Mouse (Mus musculus): ENCODE results near the gene Ugt1a8. TPM values are rescaled to one million over a fixed set of nuclear protein-coding genes. Genes with fewer than 3 reads are reported as not detected.

Ugt1a8 gene
- total and polyA plus RNA-seq, 3 experiments, result not detected

DNA sequence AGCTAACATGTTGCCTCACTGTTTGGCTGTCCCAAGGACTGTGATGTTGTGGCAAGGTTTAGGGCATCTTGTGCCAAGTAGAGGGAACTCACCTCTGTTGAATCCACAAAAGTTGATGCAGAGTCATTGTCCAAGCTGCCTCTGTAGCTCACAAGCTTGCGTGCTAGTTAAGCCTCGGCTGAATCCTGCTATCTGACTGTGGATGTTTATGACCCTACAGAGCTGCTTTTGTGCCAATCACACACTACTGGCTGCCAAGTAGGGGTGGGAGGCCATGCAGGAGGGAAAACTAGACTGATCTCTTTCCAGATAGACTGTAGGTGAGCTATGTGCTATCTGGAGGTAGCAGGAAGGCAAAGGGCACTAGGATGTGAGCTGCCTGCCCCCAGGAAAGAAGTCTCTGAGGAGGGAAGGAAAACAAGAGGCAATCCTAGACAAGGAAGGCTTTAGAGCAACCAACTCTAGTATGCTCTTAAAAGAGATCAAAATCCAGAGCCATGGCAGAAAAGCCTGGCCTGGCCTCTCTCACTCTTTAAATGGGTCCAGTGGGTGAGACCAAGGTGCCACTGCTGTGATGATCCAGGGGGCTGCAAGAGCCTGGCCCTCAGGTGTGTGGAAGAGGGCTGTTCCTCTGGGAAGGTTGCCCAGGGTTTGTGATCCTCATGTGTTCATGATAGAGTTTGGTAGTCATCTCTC lies 126.3 kb downstream of the Ugt1a8 start:
- no peak overlapping the region for H3K27ac ChIP-seq (ENCODE audit: control insufficient read depth, low read depth, low read length)
- no peak overlapping the region for H3K4me3 ChIP-seq (ENCODE audit: control insufficient read depth in 1 of 2, insufficient read depth in 1 of 2, low read depth in 2 of 2, low read length in 2 of 2)
- H3K4me1 ChIP-seq (ENCODE audit: control insufficient read depth in 1 of 2, insufficient read depth in 2 of 2, low read length in 2 of 2), result no peaks in the 10 kb centered on the region
- TF ChIP-seq GABPA (IDR thresholded peaks at IDR 0.05; ENCODE audit: low read depth, low read length), result no peak
- TF ChIP-seq TAL1 (IDR thresholded peaks at IDR 0.05; ENCODE audit: low read length), result 0 out of 2 replicates have a peak, but pooled peaks have one; percentile 18
- DNase-seq (ENCODE audit: low read depth, low spot score), result peak; percentile 13
- H3K79me2 ChIP-seq (ENCODE audit: control insufficient read depth, insufficient read depth, low read length, poor library complexity), result no peaks in the 10 kb centered on the region
- H3K27me3 ChIP-seq (ENCODE audit: control insufficient read depth in 1 of 2, insufficient read depth in 2 of 2, low read length in 2 of 2), result no peaks in the 10 kb centered on the region
- H3K36me3 ChIP-seq (ENCODE audit: control insufficient read depth in 1 of 2, insufficient read depth in 2 of 2, low read length in 2 of 2), result no peaks in the 10 kb centered on the region
- H3K9me3 ChIP-seq (replicated peaks; ENCODE audit: insufficient read depth, low read length), result no peaks in the 10 kb centered on the region
- H3K9ac ChIP-seq (ENCODE audit: control insufficient read depth, low read depth, low read length, poor library complexity, severe bottlenecking), result no peak overlapping the region

DNA sequence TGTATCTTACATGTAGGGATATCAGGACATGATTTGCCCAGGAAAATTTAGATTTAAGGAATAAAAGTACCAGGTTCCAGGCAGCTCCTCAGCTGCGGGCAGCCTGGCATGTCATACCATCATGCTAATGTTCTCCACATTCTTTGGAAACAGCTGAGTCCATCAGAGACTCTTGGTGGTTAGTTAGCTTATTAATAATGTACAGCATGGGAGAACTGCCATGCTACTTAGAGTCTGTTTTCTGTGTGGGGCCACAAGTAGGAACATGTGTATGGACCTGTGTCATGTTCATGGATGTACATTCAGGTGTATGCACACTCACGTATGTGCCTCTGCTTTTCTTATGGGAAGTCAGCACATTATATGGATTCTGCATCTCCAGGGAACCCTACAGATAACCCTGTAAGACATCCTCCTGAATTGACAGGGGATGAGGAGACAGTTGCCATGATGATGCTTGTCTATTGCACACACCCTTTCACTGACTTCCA lies 126.9 kb downstream of the Ugt1a8 start:
- Histone ChIP-seq H3K4me3 (ENCODE audit: control insufficient read depth in 1 of 2, insufficient read depth in 1 of 2, low read depth in 2 of 2, low read length in 2 of 2) (no peak overlapping the region), H3K36me3 (ENCODE audit: control insufficient read depth in 1 of 2, insufficient read depth in 2 of 2, low read length in 2 of 2) (no peaks in the 10 kb centered on the region), H3K27me3 (ENCODE audit: control insufficient read depth in 1 of 2, insufficient read depth in 2 of 2, low read length in 2 of 2) (no peaks in the 10 kb centered on the region), H3K4me1 (ENCODE audit: control insufficient read depth in 1 of 2, insufficient read depth in 2 of 2, low read length in 2 of 2) (no peaks in the 10 kb centered on the region), H3K9me3 (replicated peaks; ENCODE audit: insufficient read depth, low read length) (no peaks in the 10 kb centered on the region), H3K27ac (ENCODE audit: control insufficient read depth, low read depth, low read length) (no peak overlapping the region), H3K79me2 (ENCODE audit: control insufficient read depth, insufficient read depth, low read length, poor library complexity) (no peaks in the 10 kb centered on the region), H3K9ac (ENCODE audit: control insufficient read depth, low read depth, low read length, poor library complexity, severe bottlenecking) (no peak overlapping the region)
- DNase-seq (ENCODE audit: low read depth, low spot score), result peak; percentile 29
- TF ChIP-seq ZMIZ1 (IDR thresholded peaks at IDR 0.05; ENCODE audit: low read depth, low read length) (no peak), MAX (IDR thresholded peaks at IDR 0.05; ENCODE audit: low read length) (no peak), BHLHE40 (IDR thresholded peaks at IDR 0.05; ENCODE audit: borderline replicate concordance, low read depth, low read length) (no peak), MEF2A (IDR thresholded peaks at IDR 0.05; ENCODE audit: extremely low read depth, insufficient replicate concordance, low read depth, low read length, poor library complexity, severe bottlenecking) (no peak), NELFE (IDR thresholded peaks at IDR 0.05; ENCODE audit: low read depth, low read length) (no peak), RAD21 (IDR thresholded peaks at IDR 0.05; ENCODE audit: low read depth, low read length) (no peak), UBTF (IDR thresholded peaks at IDR 0.05; ENCODE audit: borderline replicate concordance, insufficient read depth, low read depth, low read length) (no peak), SMC3 (IDR thresholded peaks at IDR 0.05; ENCODE audit: low read depth, low read length) (no peak), TBP (IDR thresholded peaks at IDR 0.05; ENCODE audit: low read depth, low read length) (no peak), JUND (IDR thresholded peaks at IDR 0.05; ENCODE audit: low read depth, low read length) (no peak), GABPA (IDR thresholded peaks at IDR 0.05; ENCODE audit: low read depth, low read length) (no peak)

Data from MEL (cell line).